Mouse (Mus musculus): Measurements from ENCODE around the gene Prss12.

Gene Prss12

GRCm38 (mm10) chr3:123446708-123447537 is at the start of gene Prss12:
Gene Prss12, plus strand, starts transcription at chr3:123446913.
- no peak for DNase-seq (ENCODE audit: low read depth, low spot score)

- peak; percentile 27 for DNase-seq (ENCODE audit: low read depth, low spot score)
These were observed 48.9 kb upstream of the Prss12 start for GRCm38 (mm10) chr3:123397562-123398481.

GRCm38 (mm10) chr3:123404945-123405344 is 41.8 kb upstream of the Prss12 start:
- DNase-seq (ENCODE audit: low read depth, low spot score) = no peak

GRCm38 (mm10) chr3:123411821-123412578 is 34.7 kb upstream of the Prss12 start:
- no peak for DNase-seq (ENCODE audit: low read depth, low spot score)

GRCm38 (mm10) chr3:123413173-123413572 is 33.5 kb upstream of the Prss12 start:
- DNase-seq (ENCODE audit: low read depth, low spot score) = no peak

GRCm38 (mm10) chr3:123425647-123426046 is 21.1 kb upstream of the Prss12 start:
- DNase-seq (ENCODE audit: low read depth, low spot score) = no peak

- DNase-seq (ENCODE audit: low read depth, low spot score) = no peak
These were observed 18.7 kb upstream of the Prss12 start for GRCm38 (mm10) chr3:123428005-123428404.

- DNase-seq (ENCODE audit: low read depth, low spot score) = no peak
These were observed 16.9 kb upstream of the Prss12 start for GRCm38 (mm10) chr3:123429597-123430458.

- no peak for DNase-seq (ENCODE audit: low read depth, low spot score)
These were observed 14.6 kb upstream of the Prss12 start for GRCm38 (mm10) chr3:123431951-123432674.

- no peak for DNase-seq (ENCODE audit: low read depth, low spot score)
These were observed 13.4 kb upstream of the Prss12 start for GRCm38 (mm10) chr3:123433362-123433761.

GRCm38 (mm10) chr3:123437608-123438007 is 9.1 kb upstream of the Prss12 start:
- no peak for DNase-seq (ENCODE audit: low read depth, low spot score)

- DNase-seq (ENCODE audit: low read depth, low spot score) = no peak
These were observed 6.2 kb upstream of the Prss12 start for GRCm38 (mm10) chr3:123440490-123440889.

GRCm38 (mm10) chr3:123444466-123444865 is 2.2 kb upstream of the Prss12 start:
- no peak for DNase-seq (ENCODE audit: low read depth, low spot score)

GRCm38 (mm10) chr3:123447538-123448059 is 886 bp downstream of the Prss12 start:
- DNase-seq (ENCODE audit: low read depth, low spot score) = no peak

- no peak for DNase-seq (ENCODE audit: low read depth, low spot score)
These were observed 1.4 kb downstream of the Prss12 start for GRCm38 (mm10) chr3:123448096-123448495.

GRCm38 (mm10) chr3:123450107-123450506 is 3.4 kb downstream of the Prss12 start:
- DNase-seq (ENCODE audit: low read depth, low spot score) = no peak

GRCm38 (mm10) chr3:123452904-123453303 is 6.2 kb downstream of the Prss12 start:
- no peak for DNase-seq (ENCODE audit: low read depth, low spot score)

- no peak for DNase-seq (ENCODE audit: low read depth, low spot score)
These were observed 12.8 kb downstream of the Prss12 start for GRCm38 (mm10) chr3:123459492-123459891.

- no peak for DNase-seq (ENCODE audit: low read depth, low spot score)
These were observed 13.7 kb downstream of the Prss12 start for GRCm38 (mm10) chr3:123460436-123460835.

GRCm38 (mm10) chr3:123462264-123462663 is 15.6 kb downstream of the Prss12 start:
- DNase-seq (ENCODE audit: low read depth, low spot score) = no peak

Data from skeletal muscle tissue, adult 2 months (tissue).